Mouse (Mus musculus) mouse embryonic stem cell (cell line): Measurements from ENCODE around the gene Abhd17a.

Experiments
- in situ Hi-C, 2 experiments: fragments of 300-500 bp; cut with MboI; formaldehyde crosslinking; loops; 1 replicate in 1 of 2; 3 replicates in 1 of 2; pipeline ENCODE4 v1.14.3; 2019 to 2020; ENCODE audit warnings: low sequenced_read_pairs in 2 of 2, low pct_unique_long_range_greater_than_20kb in 1 of 2, mixed read lengths in 1 of 2; ENCODE audit not compliant: unreplicated experiment in 1 of 2

Gene Abhd17a

DNA sequence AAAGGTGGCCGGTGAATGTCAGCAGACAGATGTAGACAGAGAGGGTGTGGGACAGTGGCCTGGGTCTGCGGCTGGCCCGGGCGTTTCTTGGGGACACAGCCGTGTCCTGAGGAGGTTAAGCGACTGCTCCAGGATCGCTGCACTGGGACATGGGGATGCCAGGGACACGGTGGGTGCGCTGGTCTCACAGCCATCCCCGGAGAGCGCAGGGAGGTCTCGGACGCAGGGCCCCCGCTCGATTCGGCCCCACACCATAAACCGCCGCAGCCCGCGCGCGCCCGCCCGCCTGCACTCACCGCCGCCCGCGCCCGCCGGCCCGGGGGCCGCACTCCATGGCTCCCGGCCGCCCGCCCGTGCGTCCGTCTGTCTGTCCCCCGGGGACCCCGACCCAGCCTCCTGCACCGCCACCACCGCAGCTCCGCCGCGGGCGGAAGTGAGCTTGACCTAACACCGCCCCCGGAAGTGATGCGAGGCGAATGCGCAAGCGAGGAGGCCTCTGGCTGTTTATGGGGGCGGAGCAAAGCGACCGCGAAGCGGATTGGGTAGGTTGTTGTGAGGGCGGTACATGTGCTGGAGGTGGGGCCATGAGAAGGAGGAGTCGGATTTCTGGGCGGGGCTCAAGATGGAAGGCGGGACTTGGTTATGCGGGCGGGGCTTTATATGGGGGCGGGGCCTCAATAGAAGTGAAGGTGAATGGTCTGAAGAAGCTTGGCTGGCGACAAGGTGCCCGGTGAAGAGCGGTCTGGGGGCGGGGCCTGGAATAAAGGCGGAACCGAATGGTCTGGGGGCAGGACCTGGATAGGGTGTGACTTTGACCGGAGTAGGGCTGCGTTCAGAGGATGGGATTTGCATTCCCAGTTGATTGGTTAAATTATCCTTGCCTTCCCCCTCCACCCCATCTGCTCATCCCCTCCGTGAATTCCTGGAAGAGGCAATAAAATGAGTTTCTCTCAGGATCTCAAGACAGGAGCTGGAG, at the start of gene Abhd17a:
Gene Abhd17a (minus strand): TSS at position 463 of the 976 bp plus-strand sequence.
- in situ Hi-C loops: no loop called here

DNA sequence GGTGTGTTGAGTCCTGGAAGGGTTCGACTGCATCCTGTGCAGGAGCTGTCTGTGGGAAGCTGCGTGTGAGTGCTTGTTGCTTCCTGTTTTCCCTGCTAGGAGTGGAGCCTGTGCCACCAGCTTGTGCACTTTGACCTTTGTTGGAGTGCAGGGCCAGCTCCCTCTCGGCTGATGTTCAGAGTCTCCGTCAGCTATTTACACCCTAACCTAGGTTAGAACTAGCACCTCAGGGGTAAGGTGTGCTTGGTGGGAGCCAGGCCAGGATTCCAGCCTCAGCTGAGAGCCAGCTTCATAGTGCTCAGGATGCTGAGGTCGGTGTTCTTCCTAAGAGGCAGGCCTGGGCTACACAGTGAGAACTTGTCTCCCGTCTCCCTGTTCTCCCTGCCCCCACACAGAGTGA, 45.2 kb upstream of the Abhd17a start:
- in situ Hi-C loops: no loop called here

DNA sequence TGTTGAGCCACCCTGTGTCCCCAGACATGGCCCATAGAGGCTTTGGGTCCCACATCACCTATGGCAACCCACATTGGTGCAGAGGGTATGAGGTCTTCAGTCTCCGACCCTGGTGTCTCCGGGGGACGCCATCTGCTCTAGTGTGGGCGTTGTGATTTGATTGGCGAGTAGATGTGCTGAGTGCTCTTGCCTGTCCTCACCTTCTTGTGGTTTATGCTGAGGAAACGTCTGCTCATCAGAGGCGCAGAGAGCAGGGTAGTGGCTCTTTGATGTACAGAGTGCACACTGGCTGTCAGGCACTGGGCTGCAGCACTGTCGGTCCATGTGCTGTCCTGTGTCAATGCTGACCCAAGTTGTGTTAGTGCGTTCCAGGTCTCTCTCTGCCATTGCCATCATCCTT, 38.8 kb upstream of the Abhd17a start:
- in situ Hi-C loops: no loop called here

DNA sequence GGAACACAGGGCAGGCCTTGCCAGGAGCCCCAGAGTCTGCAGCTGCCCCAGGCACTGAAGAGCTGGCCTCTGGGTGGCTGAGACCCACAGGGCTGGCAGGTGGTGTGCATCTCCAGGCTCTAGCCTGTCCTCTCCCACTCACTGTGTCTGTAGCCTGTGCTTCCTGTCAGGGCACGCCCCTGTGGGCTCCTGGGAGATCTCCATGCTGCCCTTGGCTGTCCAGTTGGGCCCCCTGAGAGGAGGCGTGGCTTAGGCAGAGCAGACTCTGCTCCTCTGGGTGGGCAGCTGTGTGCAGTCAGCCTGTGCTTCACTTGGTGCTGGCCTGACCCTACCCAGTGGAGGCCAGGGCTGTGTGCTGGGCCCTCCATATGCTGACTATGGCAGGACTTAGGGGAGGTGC, 37.5 kb upstream of the Abhd17a start:
- in situ Hi-C loops: no loop called here

DNA sequence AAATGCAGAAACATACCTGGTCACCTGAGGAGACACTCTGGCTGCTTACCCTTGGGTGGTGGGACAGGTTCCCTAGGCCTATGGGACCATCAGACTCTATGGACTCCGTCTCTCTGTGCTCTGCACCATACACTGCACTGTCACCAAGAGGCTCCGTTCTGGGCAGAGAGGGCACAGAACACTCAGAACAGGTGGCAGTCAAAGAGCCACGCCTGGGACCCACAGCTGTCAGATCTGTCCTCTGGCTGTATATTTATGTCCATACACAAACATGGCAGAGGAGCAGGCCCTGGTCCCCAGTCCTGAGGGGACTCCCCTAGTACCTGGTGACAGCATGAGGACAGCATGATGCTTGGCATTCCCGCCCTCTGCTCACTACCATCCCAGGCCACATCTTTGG, 35.6 kb upstream of the Abhd17a start:
- in situ Hi-C loops: no loop called here

DNA sequence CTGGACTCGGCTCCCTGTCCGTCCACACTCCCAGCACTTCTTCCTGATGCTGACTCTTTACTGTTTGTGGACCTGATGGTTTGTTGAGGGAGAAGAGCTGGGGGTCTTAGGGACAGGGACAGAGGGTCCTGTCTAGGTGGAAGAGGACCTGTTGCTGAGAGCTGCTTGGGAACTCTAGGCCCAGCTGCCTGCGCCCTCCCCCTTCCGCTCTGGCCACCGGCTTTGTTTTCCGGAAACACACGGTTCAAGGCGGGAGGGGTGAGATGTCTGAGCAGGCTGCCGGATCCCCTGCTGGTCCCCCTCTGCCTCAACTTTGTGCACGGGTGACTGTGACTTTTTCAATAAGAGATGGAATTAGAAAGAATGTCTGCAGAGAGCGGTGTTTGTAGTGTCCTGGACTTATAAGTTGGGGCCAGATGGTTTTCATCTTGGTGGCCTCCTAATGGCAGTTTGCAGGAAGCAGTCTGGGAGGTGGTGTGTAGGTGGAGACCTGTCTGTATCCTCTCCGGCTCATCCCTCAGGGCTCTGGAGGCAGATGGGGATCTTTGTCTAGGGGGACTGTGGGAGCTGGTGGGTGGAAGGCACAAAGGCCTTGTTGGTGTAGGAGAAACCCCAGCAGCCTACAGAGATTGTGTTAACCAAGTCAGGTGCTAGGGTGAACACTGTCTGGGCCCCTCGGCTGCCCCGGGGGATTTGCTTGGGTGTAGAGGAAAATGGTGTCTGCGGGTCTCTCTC, 33.5 kb upstream of the Abhd17a start:
- in situ Hi-C loops: no loop called here

GRCm38 (mm10) chr10:80622661-80623456, 32.7 kb upstream of the Abhd17a start, which contains the start of gene Csnk1g2:
TSS of gene Csnk1g2 (plus strand) at chr10:80622838.
- in situ Hi-C loops: no loop called here

DNA sequence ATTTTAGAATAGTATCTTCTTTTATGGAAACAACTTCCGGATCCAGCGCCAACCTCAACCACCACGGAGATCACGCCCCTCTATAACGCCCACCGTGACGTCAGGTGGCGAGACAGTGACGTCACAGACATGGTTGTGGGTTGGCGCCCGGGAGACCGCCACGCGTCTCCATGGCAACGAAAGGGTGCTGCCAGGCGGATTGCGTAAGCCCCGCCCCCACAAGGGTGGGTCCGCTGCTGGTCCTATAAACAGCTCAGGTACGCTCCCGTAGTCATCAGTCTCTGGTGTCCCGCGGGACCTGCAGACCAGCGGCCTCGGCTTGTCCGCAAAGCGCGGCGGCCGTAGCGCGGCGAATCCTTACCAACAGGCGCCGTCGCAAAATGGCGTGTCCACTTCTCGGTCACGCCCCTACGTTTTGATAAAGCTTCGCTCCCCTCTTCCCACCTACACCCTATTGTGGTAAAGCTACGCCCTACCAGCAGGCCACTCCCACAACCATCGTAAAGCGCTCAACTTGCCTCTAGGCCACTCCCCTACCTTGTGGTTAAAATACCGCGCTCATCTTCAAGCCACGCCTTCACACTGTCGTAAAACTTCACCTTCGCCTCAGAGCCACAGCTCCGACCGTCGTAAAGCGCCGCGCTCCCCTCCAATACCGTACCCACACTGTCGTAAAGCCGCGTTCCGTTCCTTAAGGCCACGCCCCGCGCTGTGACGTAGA, 32.0 kb upstream of the Abhd17a start:
- in situ Hi-C loops: no loop called here

GRCm38 (mm10) chr10:80621690-80621939, 31.5 kb upstream of the Abhd17a start:
- in situ Hi-C loops: no loop called here

DNA sequence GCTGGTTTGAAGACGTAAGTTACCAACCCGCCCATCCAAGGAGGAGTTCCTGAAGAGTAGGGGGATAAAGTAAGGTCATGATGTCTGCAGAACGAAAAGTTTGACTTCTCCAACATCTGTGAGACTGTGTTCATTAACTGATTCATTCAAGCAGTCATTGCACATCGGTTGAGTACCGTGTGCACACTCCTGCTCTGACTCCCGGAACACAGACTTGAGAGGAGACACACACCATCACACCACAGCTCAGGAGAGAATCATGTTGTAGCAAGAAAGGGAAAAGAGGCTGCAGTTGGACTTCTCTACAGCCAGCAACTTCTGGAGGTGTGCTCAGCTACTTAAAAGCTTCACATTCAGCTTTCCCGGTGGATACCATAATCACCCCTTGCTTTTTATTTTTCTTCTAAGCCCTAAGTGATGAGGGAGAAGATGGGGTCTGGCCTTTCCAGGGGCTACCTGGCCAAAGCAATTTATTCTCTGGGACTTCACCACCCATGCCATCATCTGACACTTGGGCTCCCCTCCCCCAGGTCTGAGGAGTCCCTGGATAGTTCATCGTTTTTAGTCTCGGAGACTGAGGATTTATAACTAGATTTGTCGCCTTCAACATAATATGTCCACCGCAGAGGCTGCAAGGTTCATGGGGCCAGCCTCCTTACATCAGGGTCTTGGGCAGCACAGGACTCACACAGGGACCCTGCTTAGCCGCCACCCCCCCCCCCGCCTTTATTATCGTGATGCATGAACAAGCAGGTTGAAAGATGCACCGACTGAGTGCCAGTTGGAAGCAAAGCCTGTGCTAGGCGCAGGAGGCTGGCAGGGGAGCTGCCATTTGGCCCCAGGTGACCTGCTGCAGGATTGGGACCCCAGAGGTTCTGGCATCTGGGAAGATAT, 30.9 kb upstream of the Abhd17a start:
- in situ Hi-C loops: no loop called here

GRCm38 (mm10) chr10:80620365-80620764, 30.2 kb upstream of the Abhd17a start:
- in situ Hi-C loops: no loop called here

DNA sequence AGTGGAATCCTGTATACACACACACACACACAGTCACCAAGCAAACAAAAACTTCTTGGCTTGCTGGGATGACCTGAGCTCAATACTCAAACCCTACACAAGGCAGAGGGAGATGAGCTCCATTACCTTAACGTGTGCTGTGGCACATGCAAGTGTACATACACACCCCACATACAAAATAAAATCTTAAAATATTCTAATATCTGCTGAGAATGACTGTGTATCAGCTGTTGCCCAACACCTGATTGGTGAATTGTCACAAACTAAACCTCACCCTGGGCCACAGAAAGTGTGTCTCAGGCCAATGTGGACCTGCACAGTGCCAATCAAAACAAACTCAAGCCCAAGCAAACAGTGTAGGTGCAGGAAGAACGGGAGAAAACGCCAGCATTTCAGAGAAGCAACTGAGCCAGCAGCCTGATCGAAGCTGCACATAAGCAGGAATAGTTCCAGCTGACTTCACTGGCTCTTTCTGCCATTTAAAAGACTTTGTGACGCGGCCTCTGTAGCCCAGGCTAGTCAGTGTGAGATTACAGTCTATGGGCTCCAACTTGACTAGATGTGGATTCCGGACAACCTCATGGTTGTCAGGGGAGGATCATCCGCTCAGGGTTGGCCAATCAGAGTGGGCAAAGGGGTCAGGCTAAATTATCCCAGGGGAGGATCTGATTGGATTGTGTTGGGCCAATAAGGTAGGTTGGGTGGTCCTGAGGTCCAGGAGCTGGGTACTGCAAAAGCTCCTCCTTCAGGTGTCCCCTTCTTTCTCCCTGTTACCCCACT, 29.5 kb upstream of the Abhd17a start:
- in situ Hi-C loops: no loop called here

- in situ Hi-C loops: no loop called here
Observed at GRCm38 (mm10) chr10:80618181-80618580, 28.0 kb upstream of the Abhd17a start.

- in situ Hi-C loops: no loop called here
Observed at GRCm38 (mm10) chr10:80614351-80614750, 24.2 kb upstream of the Abhd17a start.

- in situ Hi-C loops: no loop called here
Observed at GRCm38 (mm10) chr10:80613821-80614220, 23.7 kb upstream of the Abhd17a start.

DNA sequence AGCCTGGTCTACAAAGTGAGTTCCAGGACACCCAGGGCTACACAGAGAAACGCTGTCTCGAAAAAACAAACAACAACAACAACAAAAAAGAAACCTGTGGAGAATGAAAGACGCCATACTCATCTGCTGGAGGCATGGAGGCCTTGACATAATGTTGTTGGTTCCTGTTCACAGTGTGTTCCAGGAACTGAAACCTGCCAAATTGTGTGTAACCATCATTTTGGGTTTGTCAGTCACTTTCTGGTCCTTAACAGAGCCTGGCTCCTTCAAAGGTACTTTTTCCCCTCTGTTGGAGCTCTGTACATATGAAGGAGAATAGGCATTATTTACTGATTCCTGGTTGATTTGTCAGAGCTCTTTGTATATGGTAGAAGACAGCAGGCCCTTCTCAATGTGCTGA, 21.8 kb upstream of the Abhd17a start:
- in situ Hi-C loops: no loop called here

DNA sequence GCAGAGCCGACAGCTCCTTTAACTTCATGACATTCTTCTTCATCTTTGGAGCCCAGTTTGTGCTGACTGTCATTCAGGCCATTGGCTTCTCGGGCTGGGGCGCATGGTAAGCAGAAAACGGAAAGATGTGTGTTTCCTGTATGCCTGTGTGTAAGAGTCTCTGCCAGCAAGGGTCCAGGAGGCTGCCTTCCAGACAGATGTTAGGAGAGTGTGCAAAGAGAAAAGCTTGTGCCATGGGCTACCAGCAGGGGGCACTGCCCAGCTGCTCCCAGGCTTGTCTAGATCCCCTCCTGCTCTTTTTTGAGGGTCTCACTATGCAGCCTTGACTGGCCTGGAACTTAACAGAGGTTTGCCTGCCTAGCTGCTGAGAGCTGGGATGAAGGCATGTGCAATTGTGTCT, 20.9 kb upstream of the Abhd17a start:
- in situ Hi-C loops: no loop called here
